ENCODE assay signal across 8 mouse cellular contexts in the genomic region with DNA sequence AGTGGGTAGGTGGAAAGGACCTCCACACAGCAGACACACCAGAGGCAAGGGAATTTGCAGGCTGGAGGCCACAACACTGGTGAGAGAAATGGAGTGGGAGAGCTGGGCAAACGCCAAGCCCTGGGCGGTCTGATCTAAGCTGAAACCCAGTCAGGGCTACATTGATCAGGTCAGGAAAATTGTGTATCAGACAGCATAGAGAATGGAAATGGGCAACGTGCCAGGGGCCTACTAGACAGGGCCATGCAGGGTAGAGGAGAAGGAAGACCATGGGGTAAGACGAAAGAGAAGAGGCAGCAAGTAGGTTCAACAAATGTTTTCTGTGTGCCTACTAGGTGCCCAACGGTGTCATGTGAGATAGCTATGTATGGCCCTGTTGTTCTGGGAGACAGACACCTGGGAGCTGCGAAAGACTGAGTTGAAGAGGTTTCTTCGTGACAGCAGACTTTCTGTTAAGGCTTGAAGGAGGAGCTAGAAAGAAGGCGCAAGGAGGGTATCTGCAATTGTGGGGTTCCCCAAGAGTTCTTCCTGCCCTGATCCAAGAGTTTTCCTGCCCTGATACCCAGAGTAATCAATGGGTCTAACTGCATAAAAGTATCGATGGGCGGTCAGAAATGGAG. TPM values are rescaled to one million over a fixed set of nuclear protein-coding genes. Genes with fewer than 3 reads are reported as not detected.
DNase-seq lines count a peak whose midpoint lies in the region; ATAC-seq and TF ChIP-seq lines count a peak whose summit lies in the region.

No protein-coding gene starts in this region.

- H3K9me3 ChIP-seq in forebrain, embryonic 15.5 days: no peaks in the 10 kb centered on the region
- H3K9me3 ChIP-seq in kidney, embryonic 15.5 days (replicated peaks): no peaks in the 10 kb centered on the region
- no peaks in the 10 kb centered on the region for H3K9me3 ChIP-seq in midbrain, embryonic 10.5 days (replicated peaks)

- peaks cover 11% of the 10 kb centered on the region for H3K4me1 ChIP-seq in bone marrow macrophage, adult 2 months (ENCODE audit: control insufficient read depth, insufficient read depth, low read length)
- peaks cover 20% of the 10 kb centered on the region for H3K4me1 ChIP-seq in forebrain, embryonic 15.5 days
- peaks cover 36% of the 10 kb centered on the region for H3K4me1 ChIP-seq in kidney, embryonic 15.5 days
- H3K4me1 ChIP-seq in midbrain, embryonic 10.5 days: peaks cover 53% of the 10 kb centered on the region

- H3K36me3 ChIP-seq in forebrain, embryonic 15.5 days: no peaks in the 10 kb centered on the region
- no peaks in the 10 kb centered on the region for H3K36me3 ChIP-seq in kidney, embryonic 15.5 days
- no peaks in the 10 kb centered on the region for H3K36me3 ChIP-seq in midbrain, embryonic 10.5 days

- TF ChIP-seq CTCF in left cerebral cortex, adult 2 months (IDR thresholded peaks at IDR 0.05): no peak
- TF ChIP-seq CTCF in bone marrow macrophage, adult 2 months (IDR thresholded peaks at IDR 0.05; ENCODE audit: low read depth, low read length): no peak

- H3K27me3 ChIP-seq in forebrain, embryonic 15.5 days: no peaks in the 10 kb centered on the region
- 0 out of 2 replicates have a peak, but pooled peaks cover 2% of the 10 kb centered on the region for H3K27me3 ChIP-seq in kidney, embryonic 15.5 days
- H3K27me3 ChIP-seq in midbrain, embryonic 10.5 days (ENCODE audit: low read depth, poor library complexity, severe bottlenecking): peaks cover 21% of the 10 kb centered on the region; the same call in 1 of the 2 replicates

- ATAC-seq in forebrain, embryonic 15.5 days (replicated peaks): peak; percentile 14
- peak; percentile 14 for ATAC-seq in kidney, embryonic 15.5 days (replicated peaks; ENCODE audit: low FRiP score)

- peak overlapping the region; percentile 86 for H3K4me3 ChIP-seq in left cerebral cortex, adult 2 months
- peak overlapping the region; percentile 82 for H3K4me3 ChIP-seq in bone marrow macrophage, adult 2 months (ENCODE audit: insufficient read depth, low read length)
- H3K4me3 ChIP-seq in forebrain, embryonic 15.5 days: peak overlapping the region; percentile 73
- H3K4me3 ChIP-seq in kidney, embryonic 15.5 days (replicated peaks): peak overlapping the region; percentile 84
- peak overlapping the region; percentile 76 for H3K4me3 ChIP-seq in midbrain, embryonic 10.5 days

- DNase-seq in left cerebral cortex, adult 2 months (ENCODE audit: extremely low spot score in 1 of 2, low spot score in 2 of 2): no peak
- DNase-seq in left cerebral cortex, adult 11 months (ENCODE audit: low spot score): no peak
- no peak for DNase-seq in midbrain, embryonic 10.5 days (ENCODE audit: low spot score)
- DNase-seq in spleen, postnatal 36 days (ENCODE audit: low spot score in 2 of 2): no peak
- no peak for DNase-seq in thymus, adult 18-20 months

- intact Hi-C loops in left cerebral cortex, adult 2 months (cut with DNase I): no loop called here

- H3K27ac ChIP-seq in left cerebral cortex, adult 2 months: peak overlapping the region; percentile 94
- H3K27ac ChIP-seq in bone marrow macrophage, adult 2 months (ENCODE audit: insufficient read depth, low read depth, low read length): no peak overlapping the region
- peak overlapping the region; percentile 53; the same call in 1 of the 2 replicates for H3K27ac ChIP-seq in forebrain, embryonic 15.5 days (replicated peaks)
- peak overlapping the region; percentile 91 for H3K27ac ChIP-seq in kidney, embryonic 15.5 days
- peak overlapping the region; percentile 95 for H3K27ac ChIP-seq in midbrain, embryonic 10.5 days (replicated peaks)

- WGBS in forebrain, embryonic 15.5 days: 46% methylated on average over 10 of the region's 10 CpGs
- 38% methylated on average over 10 of the region's 10 CpGs for WGBS in kidney, embryonic 15.5 days
- WGBS in midbrain, embryonic 10.5 days: 48% methylated on average over 10 of the region's 10 CpGs

- H3K9ac ChIP-seq in forebrain, embryonic 15.5 days (replicated peaks): peak overlapping the region; percentile 76
- peak overlapping the region; percentile 78; the same call in 1 of the 2 replicates for H3K9ac ChIP-seq in kidney, embryonic 15.5 days

- no peak for TF ChIP-seq POLR2A in bone marrow macrophage, adult 2 months (IDR thresholded peaks at IDR 0.05; ENCODE audit: borderline replicate concordance, low read depth, low read length)

- H3K4me2 ChIP-seq in forebrain, embryonic 15.5 days (replicated peaks): peak overlapping the region; percentile 81
- peak overlapping the region; percentile 83 for H3K4me2 ChIP-seq in kidney, embryonic 15.5 days

RNA-seq across cellular contexts. Expression of a gene that starts 0.7 kb away (rescaled TPM):
- 10 to 100 TPM; 10.1 to 13.7 TPM for total RNA-seq in left cerebral cortex, adult 2 months (2021)
- 31.4 and 32.1 TPM in 2 replicates for polyA plus RNA-seq in bone marrow macrophage, adult 2 months (2012; ENCODE audit: insufficient read depth, insufficient read length, missing spikeins)
- polyA plus RNA-seq in forebrain, embryonic 15.5 days (2015; fragmentation: Nextera tagmentation; extraction: Ambion mirVana): 59.0 and 63.2 TPM in 2 replicates
- polyA plus RNA-seq in kidney, embryonic 15.5 days (2015; fragmentation: Nextera tagmentation; extraction: Ambion mirVana): 87.5 and 88.5 TPM in 2 replicates
- polyA plus RNA-seq in midbrain, embryonic 10.5 days (2016; fragmentation: Nextera tagmentation; extraction: Ambion mirVana): 66.4 and 76.4 TPM in 2 replicates

RNA-seq across cellular contexts. Expression of a gene that starts 11.7 kb away (rescaled TPM):
- 10 to 100 TPM; 57.9 to 62.2 TPM for total RNA-seq in left cerebral cortex, adult 2 months (2021)
- polyA plus RNA-seq in bone marrow macrophage, adult 2 months (2012; ENCODE audit: insufficient read depth, insufficient read length, missing spikeins): 2.8 and 3.2 TPM in 2 replicates
- polyA plus RNA-seq in forebrain, embryonic 15.5 days (2015; fragmentation: Nextera tagmentation; extraction: Ambion mirVana): 8.3 and 9.1 TPM in 2 replicates
- 3.0 and 3.5 TPM in 2 replicates for polyA plus RNA-seq in kidney, embryonic 15.5 days (2015; fragmentation: Nextera tagmentation; extraction: Ambion mirVana)
- 2.4 and 2.8 TPM in 2 replicates for polyA plus RNA-seq in midbrain, embryonic 10.5 days (2016; fragmentation: Nextera tagmentation; extraction: Ambion mirVana)

RNA-seq across cellular contexts. Expression of a gene that starts 35.0 kb away (rescaled TPM):
- total RNA-seq in left cerebral cortex, adult 2 months (2021): 10 to 100 TPM; 60.2 to 64.5 TPM
- 9.0 and 9.9 TPM in 2 replicates for polyA plus RNA-seq in bone marrow macrophage, adult 2 months (2012; ENCODE audit: insufficient read depth, insufficient read length, missing spikeins)
- 46.1 and 48.1 TPM in 2 replicates for polyA plus RNA-seq in forebrain, embryonic 15.5 days (2015; fragmentation: Nextera tagmentation; extraction: Ambion mirVana)
- polyA plus RNA-seq in kidney, embryonic 15.5 days (2015; fragmentation: Nextera tagmentation; extraction: Ambion mirVana): 24.7 and 25.3 TPM in 2 replicates
- 20.5 and 22.7 TPM in 2 replicates for polyA plus RNA-seq in midbrain, embryonic 10.5 days (2016; fragmentation: Nextera tagmentation; extraction: Ambion mirVana)

RNA-seq across cellular contexts. Expression of a gene that starts 59.2 kb away (rescaled TPM):
- total RNA-seq in left cerebral cortex, adult 2 months (2021): 10 to 100 TPM; 45.6 to 46.6 TPM
- polyA plus RNA-seq in bone marrow macrophage, adult 2 months (2012; ENCODE audit: insufficient read depth, insufficient read length, missing spikeins): 42.1 and 49.9 TPM in 2 replicates
- polyA plus RNA-seq in forebrain, embryonic 15.5 days (2015; fragmentation: Nextera tagmentation; extraction: Ambion mirVana): 67.3 and 67.7 TPM in 2 replicates
- polyA plus RNA-seq in kidney, embryonic 15.5 days (2015; fragmentation: Nextera tagmentation; extraction: Ambion mirVana): 62.4 and 70.4 TPM in 2 replicates
- polyA plus RNA-seq in midbrain, embryonic 10.5 days (2016; fragmentation: Nextera tagmentation; extraction: Ambion mirVana): 51.6 and 58.2 TPM in 2 replicates
